Mouse (Mus musculus) layer of hippocampus, postnatal 10 days (tissue): ENCODE measurements around the gene Vps13d. TPM values are rescaled to one million over a fixed set of nuclear protein-coding genes. Genes with fewer than 3 reads are reported as not detected.

Experiments
- DNase-seq, 2 experiments: peaks; one replicate each; pipeline ENCODE4 v3.0.0; 2021; ENCODE audit warnings: low spot score in 2 of 2
- total RNA-seq, 2 experiments: library from RNA; stranded (reverse); gene quantifications; 2 replicates each; pipeline ENCODE4 v1.2.3; 2021

Gene Vps13d
- total RNA-seq, 2 experiments from 2014 or later = 56.6 to 69.6 TPM

DNA sequence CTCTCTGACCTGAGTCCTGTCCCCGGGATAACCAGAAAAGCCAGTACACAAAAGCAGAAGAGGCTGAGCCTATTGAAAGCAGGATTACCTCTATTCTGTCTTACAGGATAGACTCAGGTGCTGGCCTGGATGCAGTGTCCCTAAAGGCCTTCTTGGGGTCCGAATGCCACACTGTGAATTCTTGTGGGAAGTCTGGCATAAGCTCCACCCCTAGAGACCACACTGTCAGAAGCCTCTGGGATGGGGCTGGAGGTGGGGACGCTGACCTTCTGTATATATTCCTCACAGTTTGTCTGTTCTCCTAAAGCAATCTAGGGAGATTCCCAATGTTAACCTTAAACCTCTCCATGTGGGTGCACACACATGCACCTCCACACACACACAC is 244.5 kb downstream of the Vps13d start:
- DNase-seq = no peak

DNA sequence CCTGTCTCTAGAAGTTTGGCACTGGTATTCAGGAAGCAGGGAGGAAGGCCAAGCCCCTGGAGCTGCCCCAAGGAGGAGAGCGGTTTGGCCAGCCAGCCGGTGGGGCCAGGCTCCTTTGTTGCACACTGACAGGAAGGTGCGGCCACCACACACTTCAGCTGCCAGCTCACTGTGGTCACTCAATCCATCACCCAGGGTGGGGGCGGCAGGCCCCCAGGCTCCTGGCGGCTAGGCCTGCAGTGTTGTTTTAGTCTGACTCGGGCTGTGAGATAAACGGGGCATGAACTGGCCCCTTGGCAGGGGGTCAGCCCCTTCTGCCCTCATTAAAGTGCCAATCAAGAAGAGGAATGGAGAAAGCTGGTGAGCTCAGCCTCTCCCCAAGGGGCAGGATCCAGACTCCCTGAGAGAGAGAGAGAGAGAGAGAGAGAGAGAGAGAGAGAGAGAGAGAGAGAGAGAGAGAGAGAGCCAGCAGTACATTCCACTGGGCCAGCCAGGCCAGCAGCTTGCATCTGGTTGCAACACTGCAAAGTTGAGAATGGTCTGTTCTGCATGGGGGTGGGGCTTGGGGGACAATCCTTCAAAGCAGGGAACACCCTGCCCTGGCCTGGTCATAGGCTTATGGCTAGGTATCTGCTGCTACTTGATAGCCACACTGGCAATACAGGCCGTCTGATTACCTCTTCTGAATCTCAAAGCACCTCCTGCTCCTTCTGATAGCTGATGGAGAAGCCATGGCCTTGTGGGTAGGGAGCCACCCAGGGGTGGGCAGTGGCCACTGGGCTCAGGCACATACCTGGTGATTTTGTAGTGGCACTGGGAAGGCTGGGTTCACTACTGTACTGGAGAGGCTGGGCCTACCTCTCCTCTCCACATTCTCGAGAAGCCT is 245.1 kb downstream of the Vps13d start:
- peak; percentile 38 to 45 for DNase-seq

DNA sequence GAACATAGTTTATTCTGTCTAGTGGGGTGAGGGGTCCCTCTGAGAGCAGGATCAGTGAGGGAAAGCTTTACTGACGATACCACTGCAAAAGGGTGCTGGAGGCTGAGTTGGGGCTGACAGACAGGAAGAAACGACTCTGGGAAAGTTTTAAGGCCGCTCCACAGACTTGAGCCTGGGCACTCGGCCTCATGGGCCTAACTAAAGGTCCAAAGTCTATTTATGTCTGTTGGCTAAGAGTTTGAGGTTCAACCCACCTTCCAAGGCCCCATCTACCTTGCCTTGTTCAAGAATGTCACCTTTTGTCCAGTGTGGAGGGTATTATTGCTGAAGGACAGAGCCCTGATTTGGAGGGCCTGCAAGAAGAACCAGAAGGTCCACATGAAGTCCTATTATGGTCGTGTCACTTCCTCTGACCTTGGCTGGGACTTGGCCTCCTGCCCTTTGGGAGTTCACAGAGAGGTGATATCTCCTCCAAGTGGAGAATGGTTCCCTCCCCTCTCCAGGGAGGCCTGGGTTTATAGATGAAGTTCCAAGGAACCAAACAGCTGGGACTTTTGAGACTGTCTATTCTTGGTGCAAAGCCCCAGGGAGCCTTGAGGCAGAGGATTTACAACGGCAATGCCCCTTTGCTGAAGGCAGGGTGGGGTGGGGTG is 246.9 kb downstream of the Vps13d start:
- no peak for DNase-seq

DNA sequence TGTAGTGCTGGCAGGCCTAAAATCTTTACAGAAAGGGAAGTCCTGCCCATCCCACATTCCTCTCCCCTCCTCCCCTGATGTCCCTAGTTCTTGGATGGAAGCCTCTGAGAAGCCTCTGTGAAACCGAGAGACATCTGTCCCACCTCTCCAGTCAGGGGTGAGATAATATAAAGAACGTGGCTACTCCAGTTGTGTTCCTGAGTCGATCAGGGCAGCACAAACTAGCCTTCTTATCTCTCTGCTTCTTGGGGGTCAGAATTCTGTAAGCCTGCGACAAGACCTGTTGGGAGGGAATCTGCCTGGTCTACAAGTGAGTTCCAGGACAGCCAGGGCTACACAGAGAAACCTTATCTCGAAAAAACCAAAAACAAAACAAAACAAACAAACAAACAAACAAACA is 251.5 kb downstream of the Vps13d start:
- no peak for DNase-seq

DNA sequence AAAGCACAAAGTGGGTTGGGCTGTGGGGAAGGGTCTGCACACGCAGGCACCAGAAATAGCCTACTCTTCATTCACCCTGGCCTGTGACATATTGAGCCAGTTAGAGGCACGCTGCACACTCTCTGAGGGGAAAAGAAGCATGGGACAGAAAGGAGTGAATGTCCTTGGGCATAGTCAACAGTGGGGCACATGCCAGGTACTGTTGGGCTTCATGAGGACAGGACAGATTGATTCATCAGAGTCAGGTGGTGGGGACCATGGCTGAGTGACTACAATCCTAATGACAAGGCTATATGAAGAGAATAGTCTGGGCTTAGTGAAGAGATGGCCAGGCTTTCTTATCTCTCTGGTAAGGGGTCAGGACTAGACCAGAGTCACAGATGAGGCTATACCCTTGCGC is 252.4 kb downstream of the Vps13d start:
- DNase-seq = no peak

DNA sequence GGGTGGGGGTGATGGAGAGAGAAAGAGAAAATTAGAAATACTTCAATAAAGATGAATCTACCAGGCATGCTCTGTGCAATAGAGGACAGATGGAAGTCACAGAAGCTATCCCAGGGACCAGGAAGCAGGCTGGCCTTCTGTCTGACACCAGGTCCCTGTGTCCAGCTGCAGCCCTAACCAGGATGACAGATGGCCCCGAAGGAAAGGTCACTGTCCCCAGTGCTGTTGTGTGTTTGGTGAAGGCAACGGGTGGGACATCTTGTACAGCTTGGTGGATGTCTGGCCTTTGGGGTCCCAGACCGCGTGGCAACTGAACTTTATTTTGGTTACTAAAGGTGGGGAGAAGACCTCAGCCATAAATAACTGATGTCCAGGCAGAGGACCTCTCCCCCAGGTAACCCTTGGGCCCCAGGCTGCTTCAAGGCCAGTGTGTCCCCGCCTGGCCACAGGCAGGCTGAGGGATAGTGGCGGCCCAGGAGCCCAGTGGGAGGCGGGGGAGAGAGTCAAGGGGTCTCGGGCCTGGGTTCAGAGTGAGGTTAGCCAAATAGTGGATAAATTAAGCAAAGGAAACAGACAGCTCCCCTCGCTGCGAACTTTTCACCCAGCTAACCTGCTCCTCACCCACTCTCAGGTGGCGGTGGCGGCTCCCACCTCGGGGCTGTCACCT is 253.9 kb downstream of the Vps13d start:
- no peak for DNase-seq

DNA sequence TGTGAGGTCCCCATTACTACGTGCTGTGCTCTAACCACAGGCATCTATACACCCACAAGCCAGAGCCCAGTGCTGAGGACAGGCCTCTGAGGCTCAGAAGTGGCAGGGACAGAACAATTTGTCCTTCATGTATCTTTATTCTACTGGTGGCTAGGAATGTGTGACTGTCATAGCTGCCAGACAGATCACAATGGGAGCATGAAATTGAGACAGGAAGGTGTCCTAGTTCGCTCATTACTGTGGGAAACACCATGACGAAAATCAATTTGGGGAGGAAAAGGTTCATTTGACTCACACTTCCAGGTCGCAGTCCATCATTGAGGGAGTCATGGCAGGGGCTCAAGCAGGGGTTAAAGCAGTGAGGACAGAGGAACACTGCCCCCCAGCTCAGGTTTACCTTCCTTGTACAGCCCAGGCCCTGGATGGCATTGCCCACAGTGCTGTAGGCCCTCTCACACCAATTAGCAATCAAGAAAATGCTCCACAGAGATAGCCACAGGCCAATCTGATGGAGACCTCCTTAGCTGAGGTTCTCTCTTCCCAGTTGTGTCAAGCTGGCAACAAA is 254.9 kb downstream of the Vps13d start:
- DNase-seq = no peak

DNA sequence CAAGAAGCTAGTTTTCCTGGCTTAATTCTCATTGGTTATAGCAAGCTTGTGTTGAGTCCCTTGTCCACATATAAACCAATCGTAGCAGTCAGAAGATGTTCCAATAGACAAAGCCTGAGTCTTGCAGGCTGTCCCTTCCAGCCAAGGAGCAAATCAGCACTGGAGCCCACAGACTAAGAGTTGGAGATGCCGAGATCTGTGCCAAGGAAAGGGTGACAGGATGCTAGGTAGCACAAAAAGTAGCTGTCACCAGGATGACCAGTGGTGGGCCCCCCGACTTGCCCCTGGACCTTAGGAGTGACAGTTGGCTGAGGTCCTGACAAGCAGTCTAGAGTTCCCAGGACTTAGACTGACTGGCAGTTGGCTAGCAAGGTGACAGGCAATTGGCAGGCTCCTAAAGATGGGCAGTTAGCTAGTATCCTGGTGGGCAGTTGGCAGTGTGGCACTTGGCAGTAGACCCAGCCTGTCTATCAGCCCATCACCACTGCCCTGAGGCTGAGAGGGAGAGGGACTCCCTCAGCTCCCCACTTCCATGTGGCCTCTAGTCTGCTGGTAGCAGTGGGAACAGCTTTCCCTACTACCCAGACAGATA is 258.1 kb downstream of the Vps13d start:
- no peak for DNase-seq

DNA sequence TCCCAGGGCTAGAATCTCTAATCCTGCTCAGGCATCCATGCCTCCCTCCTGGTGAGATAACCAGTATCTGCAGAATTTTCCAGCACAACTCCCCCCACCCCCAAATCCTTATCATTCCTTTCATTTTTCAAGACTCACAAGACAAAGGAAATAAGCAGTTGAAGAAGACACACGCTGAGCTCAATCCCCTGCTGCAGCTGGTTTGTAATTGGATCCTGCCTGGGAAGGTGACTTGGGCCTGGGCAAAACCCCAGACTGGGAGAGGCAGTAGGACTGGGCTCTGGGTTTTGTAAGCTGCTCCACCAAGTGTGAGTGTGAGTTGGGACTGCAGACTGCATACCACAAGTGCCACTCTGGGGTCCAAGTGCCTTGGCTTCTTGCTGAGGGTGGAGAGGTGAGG is 260.3 kb downstream of the Vps13d start:
- no peak for DNase-seq

DNA sequence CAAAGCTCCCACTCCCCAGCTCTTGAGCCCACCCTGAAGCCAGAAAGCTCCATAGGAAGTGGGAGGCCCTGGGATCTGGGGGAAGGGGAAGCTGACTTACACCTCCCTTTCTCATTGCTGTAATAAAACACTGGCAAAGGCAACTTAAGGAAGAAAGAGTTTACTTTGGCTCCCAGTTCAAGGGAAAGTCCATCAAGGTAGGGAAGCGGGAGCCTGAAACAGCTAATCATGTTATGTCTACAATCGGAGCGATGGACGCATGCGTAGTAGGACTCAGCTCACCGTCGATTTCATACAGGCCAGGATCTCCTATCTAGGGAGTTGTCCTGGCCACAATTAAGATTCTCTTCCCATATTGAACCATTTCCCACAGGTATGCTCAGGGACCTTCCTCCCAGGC is 263.6 kb downstream of the Vps13d start:
- DNase-seq = no peak

DNA sequence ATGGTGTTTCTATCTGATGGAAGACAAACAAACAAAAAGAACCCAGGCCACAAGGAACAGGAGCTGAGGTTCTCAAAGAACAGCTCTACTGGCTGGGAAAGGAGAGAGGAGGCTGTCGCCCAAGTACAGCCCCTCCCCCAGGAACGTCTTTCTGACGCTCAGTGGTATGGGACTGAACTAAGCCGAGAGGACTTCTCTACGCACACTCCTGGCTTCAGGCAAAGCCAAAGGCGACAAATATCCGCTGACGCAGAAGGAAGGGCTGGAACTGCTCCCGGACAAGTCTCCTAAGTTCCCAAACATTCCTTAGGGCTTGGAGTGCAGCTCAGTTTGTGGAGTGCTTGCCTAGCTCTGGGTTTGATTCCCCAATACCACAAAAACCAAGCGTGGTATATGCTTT is 264.4 kb downstream of the Vps13d start:
- peak; percentile 44 to 46 for DNase-seq

DNA sequence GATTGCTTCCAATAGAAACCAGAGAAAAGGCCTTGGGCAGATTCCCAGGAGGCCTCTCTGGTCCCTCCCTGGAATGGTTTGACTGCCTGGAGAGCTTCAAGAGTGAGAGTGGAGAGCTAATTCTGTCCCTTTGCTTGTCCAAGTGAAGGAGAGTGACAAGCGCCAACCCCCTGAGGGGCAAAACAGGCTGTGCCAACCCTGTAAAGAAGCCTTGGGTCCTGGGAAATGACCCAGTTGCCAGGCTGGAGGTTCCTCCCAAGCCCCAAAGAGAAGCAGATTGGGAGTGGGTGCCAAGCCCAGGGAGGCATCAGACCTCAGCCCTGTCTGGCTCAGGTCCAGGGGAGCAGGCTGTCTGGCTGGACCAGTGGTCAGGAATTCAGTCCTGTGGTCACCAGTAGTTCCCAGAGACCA is 265.0 kb downstream of the Vps13d start:
- peak; percentile 75 to 79 for DNase-seq

DNA sequence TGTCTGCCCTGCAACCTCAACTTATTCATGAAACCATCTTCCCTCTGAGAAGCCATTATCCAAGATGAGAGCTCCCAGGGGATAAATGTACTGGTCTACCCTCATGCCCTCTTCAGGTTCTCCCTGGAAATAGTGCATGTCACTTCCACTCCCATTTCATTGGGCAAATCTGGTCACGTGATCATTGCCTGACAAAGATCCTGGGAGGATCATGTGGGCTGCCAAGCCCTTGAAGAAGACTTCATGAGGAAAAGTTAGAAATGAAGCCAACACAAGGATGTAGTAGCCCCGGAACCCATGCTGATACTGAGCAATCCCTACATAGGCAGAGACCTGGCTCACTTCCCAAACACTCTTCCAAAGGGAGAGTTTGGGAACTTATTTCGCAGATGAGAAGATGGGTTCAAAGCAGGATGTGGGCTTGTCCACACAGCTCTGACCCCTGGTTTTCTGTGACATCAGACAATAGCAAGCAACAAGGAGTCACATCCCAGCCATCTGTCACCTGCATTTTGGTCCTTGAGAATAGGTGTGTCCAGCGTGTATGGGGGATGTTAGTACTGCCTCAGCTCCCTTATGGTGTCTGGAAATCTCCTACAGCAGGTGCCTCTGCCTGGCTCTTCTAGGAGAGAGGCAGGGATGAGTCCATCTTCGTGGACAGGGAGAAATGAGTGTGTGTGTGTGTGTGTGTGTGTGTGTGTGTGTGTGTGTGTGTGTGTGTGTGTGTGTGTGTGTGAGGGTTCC is 265.9 kb downstream of the Vps13d start:
- DNase-seq = no peak

Other genes starting within 250 kb of the Vps13d start
- gene Tnfrsf1b, start 51.9 kb upstream of the Vps13d start, total RNA-seq = 1 to 10 TPM; 2.5 TPM
- under 1 TPM; 0.47 to 0.73 TPM for gene Tnfrsf8, start 120.2 kb upstream of the Vps13d start, total RNA-seq